Mouse (Mus musculus) cortical plate, adult 2 months (tissue): ENCODE measurements around the gene Orai3.

Experiments
- CTCF ChIP-seq: fragments of 200-500 bp; IDR thresholded peaks from 2 replicates; pipeline ENCODE4 v1.5.1; 2011; ENCODE audit warnings: mild to moderate bottlenecking, control low read depth, low read length; ENCODE audit not compliant: insufficient read depth; ENCODE audit errors: extremely low read depth
- POLR2A ChIP-seq: fragments of 200-500 bp; IDR thresholded peaks from 2 replicates; pipeline ENCODE4 v1.6.1; 2011; ENCODE audit warnings: mild to moderate bottlenecking, low read length, control low read depth; ENCODE audit not compliant: insufficient read depth; ENCODE audit errors: extremely low read depth

GRCm38 (mm10) chr7:127725924-127726323, 43.7 kb upstream of the Orai3 start:
- TF ChIP-seq POLR2A (no peak), CTCF (no peak)
